Mouse (Mus musculus) liver, postnatal 0 days (tissue): Measurements from ENCODE around the gene Cacna1a. TPM values are rescaled to one million over a fixed set of nuclear protein-coding genes. Genes with fewer than 3 reads are reported as not detected.

Source experiments
- ATAC-seq: fragments of 200-750 bp; cut with Nextera tagmentation; 2 replicates; pipeline ENCODE4 v1.8.0; 2017; ENCODE audit warnings: mild to moderate bottlenecking, moderate library complexity
- DNase-seq: peaks from one replicate; pipeline ENCODE4 v3.0.0-alpha.2; 2016
- H3K27ac ChIP-seq: fragments of 300-500 bp; sonication (generic); 2 replicates; pipeline ENCODE4 v1.5.1; 2014; ENCODE audit warnings: antibody characterized with exemption, moderate library complexity, mild to moderate bottlenecking, low read depth
- H3K27me3 ChIP-seq: fragments of 300-500 bp; sonication (generic); 2 replicates; pipeline ENCODE4 v1.6.1; 2014; ENCODE audit warnings: low read length, control low read depth, mixed read lengths; ENCODE audit not compliant: insufficient read depth
- H3K36me3 ChIP-seq: fragments of 300-500 bp; sonication (generic); replicated peaks from 2 replicates; pipeline ENCODE4 v1.6.1; 2014; ENCODE audit warnings: mild to moderate bottlenecking, control low read depth, low read length, moderate library complexity, mixed read lengths; ENCODE audit not compliant: insufficient read depth
- H3K4me1 ChIP-seq: fragments of 300-500 bp; sonication (generic); 2 replicates; pipeline ENCODE4 v1.6.1; 2014; ENCODE audit warnings: antibody characterized with exemption, mild to moderate bottlenecking, control low read depth; ENCODE audit not compliant: insufficient read depth
- H3K4me2 ChIP-seq: fragments of 300-500 bp; sonication (generic); 2 replicates; pipeline ENCODE4 v1.6.1; 2014; ENCODE audit warnings: low read depth, mild to moderate bottlenecking, low read length, moderate library complexity, mixed read lengths
- H3K4me3 ChIP-seq: fragments of 300-500 bp; sonication (generic); 2 replicates; pipeline ENCODE4 v1.5.1; 2014; ENCODE audit warnings: low read depth, low read length
- H3K9ac ChIP-seq: fragments of 300-500 bp; sonication (generic); replicated peaks from 2 replicates; pipeline ENCODE4 v1.6.1; 2014; ENCODE audit warnings: mild to moderate bottlenecking, moderate library complexity
- H3K9me3 ChIP-seq: fragments of 300-500 bp; sonication (generic); 2 replicates; pipeline ENCODE4 v1.6.1; 2016; ENCODE audit warnings: mild to moderate bottlenecking, control low read depth, low read length, mixed read lengths
- CTCF ChIP-seq: sonication (generic); IDR thresholded peaks from 2 replicates; pipeline ENCODE4 v1.5.1; 2016; ENCODE audit warnings: antibody characterized with exemption, low read depth
- EP300 ChIP-seq: IDR thresholded peaks from 2 replicates; pipeline ENCODE4 v1.6.1; 2016; ENCODE audit warnings: antibody characterized with exemption, low read depth, mild to moderate bottlenecking
- WGBS: fragments of 180-500 bp; shearing (Covaris S2); extraction: QIAGEN DNeasy Blood & Tissue Kit; methylation state at CpG from one replicate; pipeline ENCODE4 v1.1.7; 2014; ENCODE audit not compliant: insufficient replicate concordance; 5-methylcytosine and 5-hydroxymethylcytosine counted together
- polyA plus RNA-seq: library from polyadenylated mRNA; unstranded; fragments of >200 nt; fragmentation: Nextera tagmentation; extraction: Ambion mirVana; gene quantifications from 2 replicates; pipeline ENCODE4 v1.2.1, GENCODE M21; 2015

Gene Cacna1a
- polyA plus RNA-seq, 1 experiment from 2014 or later, result 0.49 TPM

DNA sequence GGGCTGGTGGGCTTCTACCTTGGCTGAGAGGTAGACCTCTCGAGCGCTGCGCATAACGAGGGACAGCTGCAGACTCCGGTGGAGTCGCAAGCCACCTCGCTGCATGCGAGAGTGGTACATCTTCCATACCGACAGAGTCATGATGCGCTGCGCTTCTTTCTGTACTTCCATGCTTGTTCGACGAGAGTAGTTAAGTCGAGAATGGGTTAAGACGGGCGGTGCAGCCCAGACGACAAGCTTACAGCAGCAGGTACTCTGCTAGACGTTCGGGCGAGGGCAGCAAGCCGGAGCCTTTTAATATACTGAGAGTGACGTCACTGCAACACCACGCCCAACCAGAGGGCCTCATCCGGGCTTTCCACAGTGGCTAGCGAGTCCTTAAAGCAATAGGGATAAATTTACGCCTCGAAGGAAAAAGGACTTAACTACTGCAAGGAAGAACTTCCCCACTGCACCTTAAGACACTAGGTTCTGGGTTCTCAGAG, 274.4 kb downstream of the Cacna1a start, which contains the start of gene Ier2:
Ier2 (minus strand) TSS at position 272 of the 485 bp plus-strand sequence.
- no peaks in the 10 kb centered on the region for H3K9me3 ChIP-seq
- peak within 1 kb of the TSS; percentile 91 for H3K4me3 ChIP-seq
- peak within 1 kb of the TSS; percentile 99 for H3K27ac ChIP-seq
- TF ChIP-seq CTCF (no peak), EP300 (peak; percentile 72)
- WGBS, result under 1% methylated on average over 27 of the region's 27 CpGs
- H3K36me3 ChIP-seq, result no peaks in the 10 kb centered on the region
- DNase-seq (peak; percentile 93), ATAC-seq (peak; percentile 56)
- peak within 1 kb of the TSS; percentile 95 for H3K9ac ChIP-seq
- H3K4me1 ChIP-seq, result peaks cover 43% of the 10 kb centered on the region
- H3K4me2 ChIP-seq, result peak within 1 kb of the TSS; percentile 85
- H3K27me3 ChIP-seq, result no peaks in the 10 kb centered on the region

DNA sequence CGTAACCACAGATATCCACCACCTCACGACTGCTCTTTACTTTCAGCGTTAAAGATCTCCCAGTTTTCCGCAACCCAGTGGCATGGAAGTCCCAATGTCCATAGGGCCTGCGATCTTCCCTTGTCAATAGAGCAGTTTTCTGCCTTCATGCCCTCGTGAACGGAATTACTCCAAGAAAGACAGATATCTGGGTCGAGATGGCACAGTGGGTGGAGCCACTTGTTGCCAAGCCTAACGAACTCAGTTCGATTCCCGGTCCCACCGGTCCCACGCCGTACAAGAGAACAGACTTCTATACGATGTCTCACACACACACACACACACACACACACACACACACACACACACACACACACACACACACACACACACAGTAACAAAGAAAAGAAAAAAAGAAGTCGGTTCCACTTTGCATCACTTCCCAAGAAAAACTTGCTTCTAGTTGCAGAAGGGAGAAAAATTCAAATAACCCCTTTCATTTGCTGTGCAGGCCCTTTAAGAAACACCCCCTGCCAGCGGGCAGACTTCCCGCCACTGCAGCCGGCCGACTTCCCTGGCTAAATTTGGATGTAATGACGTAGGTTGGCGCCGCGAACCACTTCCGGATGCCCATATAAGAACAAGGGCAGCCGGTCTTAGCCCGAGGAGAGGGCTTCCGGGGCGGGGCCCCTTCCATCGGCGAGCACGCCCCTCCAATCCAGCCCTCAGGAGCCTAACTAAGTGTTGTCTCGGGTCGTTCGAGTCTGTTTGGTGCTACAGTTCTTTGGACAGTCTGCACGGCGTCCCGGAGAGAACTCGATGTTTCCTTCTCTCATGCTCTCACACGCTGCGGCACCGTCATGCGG, 275.5 kb downstream of the Cacna1a start:
- WGBS, result 3% methylated on average over 43 of the region's 43 CpGs
- peak overlapping the region; percentile 95 for H3K9ac ChIP-seq
- H3K27me3 ChIP-seq, result no peaks in the 10 kb centered on the region
- no peaks in the 10 kb centered on the region for H3K36me3 ChIP-seq
- peaks cover 35% of the 10 kb centered on the region for H3K4me1 ChIP-seq
- no peaks in the 10 kb centered on the region for H3K9me3 ChIP-seq
- DNase-seq (peak; percentile 95), ATAC-seq (peak; percentile 72)
- peak overlapping the region; percentile 85 for H3K4me2 ChIP-seq
- H3K27ac ChIP-seq, result peak overlapping the region; percentile 99
- peak overlapping the region; percentile 91 for H3K4me3 ChIP-seq
- TF ChIP-seq CTCF (no peak), EP300 (peak; percentile 65; the same call in 1 of the 2 replicates)

DNA sequence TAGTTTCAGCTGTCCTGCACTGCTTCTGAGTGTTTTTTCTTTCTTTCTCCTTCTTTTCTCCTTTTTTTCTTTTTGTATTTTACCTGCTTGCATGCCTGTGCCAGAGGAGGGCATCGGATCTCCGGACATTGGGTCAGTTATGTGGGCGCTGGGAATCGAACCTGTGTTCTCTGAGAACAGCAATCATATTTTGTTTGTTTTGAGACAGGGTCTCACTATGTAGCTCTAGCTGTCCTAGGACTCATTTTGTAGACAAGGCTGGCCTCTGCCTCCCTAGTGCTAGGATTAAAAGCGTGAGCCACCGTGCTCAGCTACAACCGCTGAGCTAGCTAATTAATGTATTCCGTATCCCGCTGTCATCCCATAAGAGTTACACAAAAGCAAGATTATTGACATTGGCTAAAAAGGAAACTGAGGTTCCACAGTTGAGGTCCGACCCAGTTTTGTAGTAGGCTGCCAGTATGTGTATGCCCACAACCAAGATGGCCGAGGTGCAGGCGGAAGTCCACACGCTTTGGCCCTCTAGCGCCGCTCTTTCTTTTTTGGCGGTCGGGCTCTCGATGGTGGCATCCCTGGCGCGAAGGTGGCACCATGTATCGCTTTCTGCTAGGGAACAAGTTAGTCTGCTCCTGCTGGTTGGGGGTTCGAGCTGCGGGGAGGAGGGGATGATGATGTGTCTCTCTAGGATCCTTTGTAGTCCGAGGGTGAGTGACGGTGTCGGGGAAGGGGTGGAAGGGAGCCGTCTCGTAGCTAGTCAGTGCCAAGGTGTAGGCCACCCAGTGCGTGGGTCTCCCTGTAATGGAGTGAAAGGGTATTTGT, 276.5 kb downstream of the Cacna1a start:
- H3K36me3 ChIP-seq, result no peaks in the 10 kb centered on the region
- H3K4me1 ChIP-seq, result peaks cover 24% of the 10 kb centered on the region
- peak overlapping the region; percentile 91 for H3K4me3 ChIP-seq
- H3K9ac ChIP-seq, result peak overlapping the region; percentile 82
- H3K9me3 ChIP-seq, result no peaks in the 10 kb centered on the region
- WGBS, result under 1% methylated on average over 29 of the region's 29 CpGs
- H3K27me3 ChIP-seq, result no peaks in the 10 kb centered on the region
- H3K27ac ChIP-seq, result peak overlapping the region; percentile 99
- ATAC-seq (peak; percentile 37), DNase-seq (peak; percentile 85)
- peak overlapping the region; percentile 85 for H3K4me2 ChIP-seq
- TF ChIP-seq EP300 (no peak), CTCF (peak; percentile 74)

DNA sequence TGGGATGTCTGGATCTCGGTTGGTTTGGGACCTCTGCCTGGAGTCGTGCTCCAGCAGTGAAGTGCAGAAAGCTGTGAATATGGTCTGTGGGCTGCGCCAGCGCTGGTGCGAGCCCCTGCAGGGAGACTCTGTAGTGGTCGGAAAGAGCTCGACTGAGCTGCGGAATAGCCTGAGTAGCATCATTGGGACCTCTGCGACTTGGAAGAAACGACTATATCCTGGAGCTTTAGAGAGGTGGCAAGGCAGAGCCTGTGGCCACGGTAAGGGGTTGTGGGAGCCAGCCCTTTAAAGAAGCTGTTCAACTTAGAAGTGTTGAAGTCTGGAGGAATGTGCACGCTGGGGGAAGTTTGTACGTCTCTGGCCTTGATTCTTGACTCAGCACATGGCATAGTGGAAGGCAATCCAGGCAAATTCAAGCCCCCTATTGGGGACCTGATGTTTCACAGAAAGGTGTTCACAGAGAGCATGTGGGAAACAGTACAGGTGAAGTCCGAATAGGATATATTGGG, 277.2 kb downstream of the Cacna1a start:
- Histone ChIP-seq H3K4me2 (peak overlapping the region; percentile 85), H3K36me3 (no peaks in the 10 kb centered on the region), H3K4me1 (peaks cover 22% of the 10 kb centered on the region), H3K27ac (peak overlapping the region; percentile 99), H3K27me3 (no peaks in the 10 kb centered on the region), H3K4me3 (peak overlapping the region; percentile 91), H3K9me3 (no peaks in the 10 kb centered on the region), H3K9ac (peak overlapping the region; percentile 82)
- ATAC-seq (no peak), DNase-seq (no peak)
- 4% methylated on average over 14 of the region's 14 CpGs for WGBS
- TF ChIP-seq EP300 (no peak), CTCF (0 out of 2 replicates have a peak, but pooled peaks have one; percentile 5)

DNA sequence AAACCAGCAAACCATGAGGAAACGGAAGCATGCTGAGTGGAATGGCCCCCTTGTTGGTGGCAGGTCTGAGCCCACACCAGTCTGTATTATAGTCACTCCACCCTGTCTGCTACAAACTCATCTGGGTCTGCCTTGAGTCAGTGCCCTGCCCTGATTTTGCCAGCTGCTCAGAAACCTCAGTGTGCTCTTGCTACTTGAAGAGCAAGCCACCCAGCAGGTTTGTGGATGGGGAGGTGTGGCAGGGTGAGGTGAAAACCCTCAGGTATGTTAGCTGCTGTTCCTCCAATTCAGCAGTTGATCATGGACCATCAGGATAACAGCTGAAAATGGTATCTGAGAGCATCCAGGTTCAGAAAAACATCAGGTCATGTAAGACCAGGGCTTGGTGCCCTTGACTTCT, 279.8 kb downstream of the Cacna1a start:
- no peak for ATAC-seq
- TF ChIP-seq CTCF (no peak), EP300 (no peak)
- Histone ChIP-seq H3K4me1 (peaks cover 19% of the 10 kb centered on the region), H3K27me3 (no peaks in the 10 kb centered on the region), H3K4me3 (no peak overlapping the region), H3K36me3 (peaks cover 4% of the 10 kb centered on the region), H3K9ac (no peak overlapping the region), H3K9me3 (no peaks in the 10 kb centered on the region), H3K4me2 (no peak overlapping the region), H3K27ac (no peak overlapping the region)
- no peak for DNase-seq
- 63% methylated on average over 1 of the region's 1 CpGs for WGBS
